Mouse (Mus musculus) kidney, adult 2 months (tissue): Measurements from ENCODE around the gene Plxna4.

ENCODE experiments used
- CTCF ChIP-seq: fragments of 200-500 bp; conservative IDR thresholded peaks from 2 replicates; pipeline ENCODE4 v1.5.1; 2011; ENCODE audit warnings: low read depth, mild to moderate bottlenecking, control low read depth, low read length, moderate library complexity, mixed read lengths; ENCODE audit not compliant: insufficient read depth, insufficient read length
- POLR2A ChIP-seq: fragments of 200-500 bp; IDR thresholded peaks from one replicate; pipeline ENCODE4 v1.6.1; 2011; ENCODE audit warnings: low read depth, low read length, control low read depth

DNA sequence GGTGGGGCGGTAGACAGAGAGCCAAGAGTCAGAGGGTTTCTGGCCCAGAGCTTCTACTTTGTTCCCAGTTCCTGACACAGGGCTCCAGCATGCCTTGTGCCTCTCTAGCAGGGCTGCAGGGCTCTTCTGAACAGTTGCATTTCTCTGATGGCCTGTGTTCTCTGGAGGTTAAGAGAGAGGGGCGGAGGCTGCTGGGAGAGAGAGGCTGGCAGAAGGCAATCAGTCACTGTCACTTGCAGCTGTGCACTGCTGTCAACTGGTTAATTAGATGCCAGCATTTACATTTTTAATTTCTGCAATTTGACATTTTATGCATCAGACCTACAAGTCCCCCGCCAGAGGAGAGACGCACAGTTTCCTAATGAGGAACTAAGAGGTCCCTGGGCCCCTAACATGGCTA lies 434.8 kb downstream of the Plxna4 start:
- TF ChIP-seq CTCF (no peak), POLR2A (no peak)
